Mouse (Mus musculus) kidney, adult 8-10 months (tissue): Measurements from ENCODE around the gene Atxn1.

ENCODE experiments used
- DNase-seq, 2 experiments: peaks; one replicate each; pipeline ENCODE4 v3.0.0; 2022

Atxn1 gene

GRCm38 (mm10) chr13:45964853-45965593, at the start of gene Atxn1:
Gene Atxn1 (minus strand): TSS chr13:45965008.
- DNase-seq, result peak; percentile 85 to 88

GRCm38 (mm10) chr13:46011232-46011631, 46.4 kb upstream of the Atxn1 start:
- no peak for DNase-seq

- no peak for DNase-seq
Measured at GRCm38 (mm10) chr13:46010075-46010474, 45.3 kb upstream of the Atxn1 start.

GRCm38 (mm10) chr13:46008831-46009666, 44.2 kb upstream of the Atxn1 start:
- DNase-seq, result no peak

GRCm38 (mm10) chr13:46006211-46007102, 41.6 kb upstream of the Atxn1 start:
- peak; percentile 61 to 72 for DNase-seq

GRCm38 (mm10) chr13:46005656-46006055, 40.8 kb upstream of the Atxn1 start:
- no peak for DNase-seq

- DNase-seq, result no peak
Measured at GRCm38 (mm10) chr13:46001356-46001755, 36.5 kb upstream of the Atxn1 start.

GRCm38 (mm10) chr13:45992953-45993352, 28.1 kb upstream of the Atxn1 start:
- no peak for DNase-seq

- no peak for DNase-seq
Measured at GRCm38 (mm10) chr13:45990486-45990885, 25.7 kb upstream of the Atxn1 start.

GRCm38 (mm10) chr13:45979246-45979645, 14.4 kb upstream of the Atxn1 start:
- DNase-seq, result no peak

- peak; percentile 47 to 54 for DNase-seq
Measured at GRCm38 (mm10) chr13:45976894-45977293, 12.1 kb upstream of the Atxn1 start.

GRCm38 (mm10) chr13:45974651-45975050, 9.8 kb upstream of the Atxn1 start:
- peak; percentile 41 to 50 for DNase-seq

GRCm38 (mm10) chr13:45973972-45974490, 9.2 kb upstream of the Atxn1 start:
- no peak for DNase-seq

- DNase-seq, result no peak
Measured at GRCm38 (mm10) chr13:45970920-45971536, 6.2 kb upstream of the Atxn1 start.

- no peak for DNase-seq
Measured at GRCm38 (mm10) chr13:45968206-45968605, 3.4 kb upstream of the Atxn1 start.

- no peak for DNase-seq
Measured at GRCm38 (mm10) chr13:45967371-45967770, 2.6 kb upstream of the Atxn1 start.

GRCm38 (mm10) chr13:45966586-45966985, 1.8 kb upstream of the Atxn1 start:
- peak; percentile 50 to 58 for DNase-seq

- peak; percentile 33 to 51 for DNase-seq
Measured at GRCm38 (mm10) chr13:45965594-45966432, 1.0 kb upstream of the Atxn1 start.

GRCm38 (mm10) chr13:45964331-45964852, 416 bp downstream of the Atxn1 start:
- peak; percentile 41 to 52 for DNase-seq

GRCm38 (mm10) chr13:45963497-45964330, 1.1 kb downstream of the Atxn1 start:
- DNase-seq, result peak; percentile 85
